Mouse (Mus musculus) hindbrain, postnatal 0 days (tissue): Measurements from ENCODE around the gene Cd38. TPM values are rescaled to one million over a fixed set of nuclear protein-coding genes. Genes with fewer than 3 reads are reported as not detected.

Experiments used
- ATAC-seq: fragments of 200-750 bp; cut with Nextera tagmentation; 2 replicates; pipeline ENCODE4 v1.8.0; 2017; ENCODE audit warnings: mild to moderate bottlenecking, moderate TSS enrichment, moderate library complexity
- DNase-seq: peaks from one replicate; pipeline ENCODE4 v3.0.0-alpha.2; 2015; ENCODE audit warnings: low spot score
- H3K27ac ChIP-seq: fragments of 300-500 bp; sonication (generic); 2 replicates; pipeline ENCODE4 v1.5.1; 2014; ENCODE audit warnings: mild to moderate bottlenecking
- H3K27me3 ChIP-seq: fragments of 300-500 bp; sonication (generic); 2 replicates; pipeline ENCODE4 v1.6.1; 2014; ENCODE audit warnings: low read length, mixed read lengths; ENCODE audit not compliant: insufficient read depth
- H3K36me3 ChIP-seq: fragments of 300-500 bp; sonication (generic); 2 replicates; pipeline ENCODE4 v1.6.1; 2014; ENCODE audit warnings: low read length, mixed read lengths; ENCODE audit not compliant: insufficient read depth
- H3K4me1 ChIP-seq: fragments of 300-500 bp; sonication (generic); 2 replicates; pipeline ENCODE4 v1.6.1; 2014; ENCODE audit warnings: antibody characterized with exemption, low read length, mixed read lengths; ENCODE audit not compliant: insufficient read depth
- H3K4me2 ChIP-seq: fragments of 300-500 bp; sonication (generic); 2 replicates; pipeline ENCODE4 v1.6.1; 2014; ENCODE audit warnings: low read depth, mild to moderate bottlenecking, low read length, moderate library complexity, mixed read lengths
- H3K4me3 ChIP-seq: fragments of 300-500 bp; sonication (generic); 2 replicates; pipeline ENCODE4 v1.5.1; 2014; ENCODE audit warnings: low read length
- H3K9ac ChIP-seq: fragments of 300-500 bp; sonication (generic); replicated peaks from 2 replicates; pipeline ENCODE4 v1.6.1; 2014; ENCODE audit warnings: mild to moderate bottlenecking, low read length, moderate library complexity, mixed read lengths
- H3K9me3 ChIP-seq: fragments of 300-500 bp; sonication (generic); 2 replicates; pipeline ENCODE4 v1.6.1; 2016; ENCODE audit warnings: low read length, mixed read lengths
- CTCF ChIP-seq: IDR thresholded peaks from 2 replicates; pipeline ENCODE4 v1.5.1; 2016; ENCODE audit warnings: antibody characterized with exemption, control low read depth, low read depth
- whole genome bisulfite sequencing: fragments of 180-500 bp; shearing (Covaris S2); extraction: QIAGEN DNeasy Blood & Tissue Kit; methylation state at CpG from one replicate; pipeline ENCODE4 v1.1.7; 2014; 5-methylcytosine and 5-hydroxymethylcytosine counted together
- polyA plus RNA-seq: library from polyadenylated mRNA; unstranded; fragments of >200 nt; fragmentation: Nextera tagmentation; extraction: Ambion mirVana; gene quantifications from 2 replicates; pipeline ENCODE4 v1.2.1, GENCODE M21; 2015
- total RNA-seq: library from RNA; depleted of rRNA; stranded (reverse); fragments of >200 nt; gene quantifications from 2 replicates; pipeline ENCODE4 v1.2.3, GENCODE M21; 2014

Gene Cd38
- total and polyA plus RNA-seq, 2 experiments from 2014 or later, result 4.0 to 4.7 TPM

DNA sequence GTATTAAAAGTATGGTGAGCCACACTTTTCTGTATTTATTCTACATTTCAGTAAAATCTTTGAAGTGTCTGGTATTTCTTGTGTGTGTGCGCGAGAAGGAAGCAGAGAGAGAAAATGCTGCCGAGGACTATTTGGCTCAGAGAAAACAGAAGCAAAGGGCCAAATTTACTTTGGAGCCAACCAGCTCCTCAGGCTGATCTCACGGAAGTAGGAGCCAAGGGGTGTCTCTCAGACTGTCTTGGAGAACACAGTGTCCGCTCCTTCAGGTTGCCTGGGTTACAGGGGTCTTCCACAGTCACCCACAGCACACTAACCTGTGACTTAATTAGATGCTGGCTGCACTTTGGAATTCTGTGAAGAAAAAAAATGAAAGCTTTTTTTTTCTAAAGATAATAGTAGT lies 23.3 kb upstream of the Cd38 start:
- no peak overlapping the region for H3K4me2 ChIP-seq
- no peaks in the 10 kb centered on the region for H3K4me1 ChIP-seq
- DNase-seq, result peak; percentile 7
- no peak overlapping the region for H3K9ac ChIP-seq
- WGBS, result 74% methylated on average over 5 of the region's 5 CpGs
- ATAC-seq, result no peak
- H3K9me3 ChIP-seq, result no peaks in the 10 kb centered on the region
- no peak overlapping the region for H3K4me3 ChIP-seq
- no peak for TF ChIP-seq CTCF
- no peaks in the 10 kb centered on the region for H3K27me3 ChIP-seq
- H3K27ac ChIP-seq, result no peak overlapping the region
- no peaks in the 10 kb centered on the region for H3K36me3 ChIP-seq

DNA sequence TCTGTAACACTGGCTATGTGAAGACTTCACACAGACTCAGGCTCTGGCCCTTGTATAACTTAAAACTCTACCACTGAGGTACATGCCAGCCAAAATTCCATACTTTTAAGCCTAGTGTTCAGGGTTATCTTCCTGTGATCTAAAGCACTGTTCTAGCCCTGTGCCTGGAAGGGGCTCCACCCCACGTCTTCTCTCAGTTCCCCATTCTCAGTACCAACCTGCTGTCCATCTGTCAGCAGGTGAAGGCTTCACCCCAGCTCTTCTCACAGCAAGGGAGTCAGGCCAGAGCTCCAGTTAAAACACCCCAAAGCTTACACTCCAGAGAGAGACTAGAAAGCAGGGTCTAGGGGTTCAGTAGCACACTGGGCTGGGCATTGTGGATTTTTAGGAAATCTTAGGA lies 22.7 kb upstream of the Cd38 start:
- H3K27me3 ChIP-seq, result no peaks in the 10 kb centered on the region
- no peak for TF ChIP-seq CTCF
- H3K9ac ChIP-seq, result no peak overlapping the region
- DNase-seq, result no peak
- H3K36me3 ChIP-seq, result no peaks in the 10 kb centered on the region
- ATAC-seq, result no peak
- no peak overlapping the region for H3K27ac ChIP-seq
- H3K4me3 ChIP-seq, result no peak overlapping the region
- H3K4me1 ChIP-seq, result no peaks in the 10 kb centered on the region
- H3K4me2 ChIP-seq, result no peak overlapping the region
- 76% methylated on average over 1 of the region's 1 CpGs for WGBS
- H3K9me3 ChIP-seq, result no peaks in the 10 kb centered on the region

GRCm38 (mm10) chr5:43846227-43846626 lies 22.1 kb upstream of the Cd38 start:
- Histone ChIP-seq H3K4me3 (no peak overlapping the region), H3K4me1 (no peaks in the 10 kb centered on the region), H3K9ac (no peak overlapping the region), H3K36me3 (no peaks in the 10 kb centered on the region), H3K9me3 (no peaks in the 10 kb centered on the region), H3K27ac (no peak overlapping the region), H3K27me3 (no peaks in the 10 kb centered on the region), H3K4me2 (no peak overlapping the region)
- WGBS, result 31% methylated on average over 2 of the region's 2 CpGs
- ATAC-seq (no peak), DNase-seq (peak; percentile 7)
- TF ChIP-seq CTCF, result no peak

DNA sequence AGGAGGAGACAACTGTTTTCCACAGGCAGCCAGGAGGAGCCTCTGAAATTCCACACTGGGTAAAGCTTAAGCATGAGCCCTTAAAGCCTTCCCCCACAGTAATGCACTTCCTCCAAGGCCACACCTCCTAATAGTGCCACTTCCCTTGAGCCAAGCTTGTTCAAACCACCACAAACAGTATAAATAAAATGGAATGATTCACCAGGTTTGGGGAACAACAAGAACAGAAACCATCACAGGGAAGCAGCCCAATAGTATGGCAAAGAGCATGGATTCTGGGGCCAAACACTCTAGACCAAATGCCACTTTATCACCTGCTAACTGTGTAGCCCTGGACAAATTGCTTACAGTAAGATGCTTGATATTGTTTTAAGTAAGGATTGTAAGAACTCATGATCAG lies 20.8 kb upstream of the Cd38 start:
- no peak for ATAC-seq
- DNase-seq, result no peak
- Histone ChIP-seq H3K4me2 (no peak overlapping the region), H3K4me1 (no peaks in the 10 kb centered on the region), H3K36me3 (no peaks in the 10 kb centered on the region), H3K9me3 (no peaks in the 10 kb centered on the region), H3K4me3 (no peak overlapping the region), H3K27ac (no peak overlapping the region), H3K9ac (no peak overlapping the region), H3K27me3 (no peaks in the 10 kb centered on the region)
- no peak for TF ChIP-seq CTCF

DNA sequence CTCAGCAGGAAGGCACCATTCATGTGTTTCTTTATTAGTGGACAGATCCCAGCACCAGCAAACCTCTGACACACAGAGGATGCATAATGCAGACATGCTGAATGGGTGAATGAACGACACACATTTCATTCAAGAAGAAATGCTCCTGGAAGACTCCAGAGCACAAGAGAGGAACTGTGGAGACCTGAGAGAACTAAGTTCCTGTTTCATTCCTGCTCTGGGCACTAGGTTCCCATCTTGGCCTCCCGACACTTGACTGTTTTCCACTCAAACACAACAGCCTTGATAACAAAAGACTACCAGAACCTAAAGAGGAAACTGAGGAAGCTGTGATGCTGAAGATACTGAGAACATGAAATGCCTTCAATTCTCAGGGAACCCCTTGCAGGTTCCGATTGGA lies 20.1 kb upstream of the Cd38 start:
- Histone ChIP-seq H3K4me2 (no peak overlapping the region), H3K4me1 (no peaks in the 10 kb centered on the region), H3K27ac (no peak overlapping the region), H3K27me3 (no peaks in the 10 kb centered on the region), H3K4me3 (no peak overlapping the region), H3K9ac (no peak overlapping the region), H3K36me3 (no peaks in the 10 kb centered on the region), H3K9me3 (no peaks in the 10 kb centered on the region)
- WGBS, result 84% methylated on average over 3 of the region's 3 CpGs
- DNase-seq (no peak), ATAC-seq (no peak)
- no peak for TF ChIP-seq CTCF

- Histone ChIP-seq H3K27ac (no peak overlapping the region), H3K4me2 (no peak overlapping the region), H3K9ac (no peak overlapping the region), H3K4me1 (no peaks in the 10 kb centered on the region), H3K9me3 (no peaks in the 10 kb centered on the region), H3K27me3 (no peaks in the 10 kb centered on the region), H3K4me3 (no peak overlapping the region), H3K36me3 (no peaks in the 10 kb centered on the region)
- 79% methylated on average over 11 of the region's 11 CpGs for whole genome bisulfite sequencing
- no peak for DNase-seq
- no peak for TF ChIP-seq CTCF
- ATAC-seq, result no peak
Measured at GRCm38 (mm10) chr5:43853096-43853867, 15.1 kb upstream of the Cd38 start.

DNA sequence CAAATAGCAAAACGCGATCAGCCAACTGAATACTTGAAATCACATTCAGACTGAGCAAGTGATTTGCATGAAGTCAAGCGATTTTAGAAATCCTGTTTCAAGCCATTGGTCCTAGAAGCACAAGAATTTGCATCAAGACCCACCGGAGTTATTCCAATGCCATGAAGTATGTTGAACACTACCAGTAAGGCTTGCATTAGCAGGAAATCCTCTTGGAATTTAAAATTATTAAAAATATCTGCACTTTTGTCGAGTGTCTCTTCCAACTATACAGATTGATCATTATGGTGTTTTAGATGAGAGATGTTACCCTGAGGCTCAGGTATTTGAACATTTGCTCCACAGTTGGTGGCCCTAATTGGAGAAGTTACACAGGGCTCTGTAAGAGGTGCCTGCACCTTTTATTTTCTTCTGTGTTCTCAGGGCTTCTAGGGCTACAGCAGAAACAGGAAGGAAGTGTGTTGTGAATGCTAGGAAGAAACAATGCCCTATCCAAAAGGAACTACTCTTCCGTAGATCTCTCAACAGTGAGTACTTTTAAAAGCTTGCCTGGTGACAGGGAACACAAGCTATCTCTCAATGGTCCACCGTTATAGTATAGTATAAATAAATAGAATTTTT lies 14.4 kb upstream of the Cd38 start:
- WGBS, result 82% methylated on average over 7 of the region's 7 CpGs
- no peaks in the 10 kb centered on the region for H3K36me3 ChIP-seq

More for the DNA sequence above, 14.4 kb upstream of the Cd38 start:
- Histone ChIP-seq H3K9ac (no peak overlapping the region), H3K4me2 (no peak overlapping the region), H3K4me3 (no peak overlapping the region), H3K4me1 (no peaks in the 10 kb centered on the region), H3K9me3 (no peaks in the 10 kb centered on the region), H3K27ac (no peak overlapping the region), H3K27me3 (no peaks in the 10 kb centered on the region)
- ATAC-seq (no peak), DNase-seq (no peak)
- TF ChIP-seq CTCF, result no peak
